Mouse (Mus musculus): ENCODE measurements around the gene Ints6.
"Not testable (repeated sequence)": the region's sequence is repeated elsewhere in the genome, so short reads cannot be mapped to it uniquely, and the experiment has no call there.

DNA sequence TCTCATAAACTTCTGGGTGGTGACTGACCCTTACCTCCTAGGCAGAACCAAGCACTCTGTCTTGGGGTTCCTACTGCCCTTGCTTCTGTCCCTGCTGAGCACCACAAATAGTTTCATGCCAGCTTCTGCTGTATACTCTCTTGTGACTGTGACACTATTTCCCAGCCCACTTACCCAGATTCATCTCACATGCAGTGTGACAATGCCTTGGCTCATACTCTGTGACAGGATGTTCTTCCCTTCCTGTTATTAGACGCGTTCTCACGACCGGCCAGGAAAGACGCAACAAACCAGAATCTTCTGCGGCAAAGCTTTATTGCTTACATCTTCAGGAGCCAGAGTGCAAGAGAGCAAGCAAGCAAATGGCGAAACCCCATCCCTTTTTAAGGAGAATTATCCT is 118.6 kb downstream of the Ints6 start:
- TF ChIP-seq CTCF (IDR thresholded peaks at IDR 0.05; ENCODE audit: borderline replicate concordance, control insufficient read depth, extremely low read depth, insufficient read depth, low read length, poor library complexity); POLR2A (IDR thresholded peaks at IDR 0.05; ENCODE audit: control insufficient read depth, extremely low read depth, insufficient read depth, low read length, poor library complexity): not testable (repeated sequence)

Data from thymus, adult 2 months (tissue).